Mouse (Mus musculus): ENCODE data around the gene Lefty1.
"Not testable (repeated sequence)": the region's sequence is repeated elsewhere in the genome, so short reads cannot be mapped to it uniquely, and the experiment has no call there.

Gene Lefty1

GRCm38 (mm10) chr1:180922273-180923048 is 12.4 kb upstream of the Lefty1 start:
- DNase-seq (ENCODE audit: low spot score), result no peak

GRCm38 (mm10) chr1:180924737-180925136 is 10.1 kb upstream of the Lefty1 start:
- DNase-seq (ENCODE audit: low spot score), result no peak

GRCm38 (mm10) chr1:180926286-180926685 is 8.5 kb upstream of the Lefty1 start:
- DNase-seq (ENCODE audit: low spot score), result no peak

DNA sequence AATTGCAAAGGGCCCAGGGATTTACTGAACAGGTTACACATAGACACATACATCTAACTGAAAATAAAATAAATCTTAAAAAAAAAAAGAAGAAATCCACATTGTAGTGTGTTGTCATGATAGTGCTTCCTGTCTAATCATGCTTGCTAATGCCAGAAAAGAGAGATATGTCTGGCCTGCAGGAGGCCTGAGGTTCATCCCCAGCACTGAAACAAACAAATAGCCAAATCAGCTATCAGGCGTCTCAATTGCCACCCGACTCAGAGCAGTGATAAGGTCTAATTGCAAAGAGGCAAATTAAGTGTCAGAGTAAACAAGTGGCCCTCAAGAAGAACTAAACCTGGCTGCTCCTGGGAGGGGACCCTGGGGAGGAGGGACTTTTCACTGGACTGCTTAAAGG is 5.2 kb upstream of the Lefty1 start:
- DNase-seq (ENCODE audit: low spot score), result no peak

DNA sequence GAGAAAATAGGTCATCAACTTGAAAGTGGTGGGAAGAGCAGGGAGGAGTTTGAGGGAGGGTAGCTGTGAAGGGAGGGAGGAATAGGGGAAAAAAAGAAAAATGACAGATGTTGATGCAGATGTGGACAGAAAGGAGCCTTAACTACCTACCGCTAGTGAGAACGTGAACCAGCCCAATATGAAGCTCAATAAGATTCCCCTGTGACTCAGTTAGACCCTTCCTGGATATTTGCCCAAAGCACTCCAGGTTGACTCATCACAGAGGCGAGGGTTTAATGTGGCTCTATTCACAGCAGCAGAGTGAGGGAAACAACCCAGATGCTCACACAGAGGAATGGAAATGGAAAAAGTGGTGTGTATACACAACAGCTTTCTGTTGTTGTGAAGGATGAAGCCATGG is 3.7 kb upstream of the Lefty1 start:
- no peak for DNase-seq (ENCODE audit: low spot score)

GRCm38 (mm10) chr1:180933659-180934058 is 1.2 kb upstream of the Lefty1 start:
- DNase-seq (ENCODE audit: low spot score), result no peak

GRCm38 (mm10) chr1:180936610-180937398 is 2.0 kb downstream of the Lefty1 start:
- not testable (repeated sequence) for DNase-seq (ENCODE audit: low spot score)

DNA sequence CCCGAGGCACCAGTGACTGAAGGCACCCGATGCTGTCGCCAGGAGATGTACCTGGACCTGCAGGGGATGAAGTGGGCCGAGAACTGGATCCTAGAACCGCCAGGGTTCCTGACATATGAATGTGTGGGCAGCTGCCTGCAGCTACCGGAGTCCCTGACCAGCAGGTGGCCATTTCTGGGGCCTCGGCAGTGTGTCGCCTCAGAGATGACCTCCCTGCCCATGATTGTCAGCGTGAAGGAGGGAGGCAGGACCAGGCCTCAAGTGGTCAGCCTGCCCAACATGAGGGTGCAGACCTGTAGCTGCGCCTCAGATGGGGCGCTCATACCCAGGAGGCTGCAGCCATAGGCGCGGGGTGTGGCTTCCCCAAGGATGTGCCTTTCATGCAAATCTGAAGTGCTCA is 2.8 kb downstream of the Lefty1 start:
- DNase-seq (ENCODE audit: low spot score), result not testable (repeated sequence)

DNA sequence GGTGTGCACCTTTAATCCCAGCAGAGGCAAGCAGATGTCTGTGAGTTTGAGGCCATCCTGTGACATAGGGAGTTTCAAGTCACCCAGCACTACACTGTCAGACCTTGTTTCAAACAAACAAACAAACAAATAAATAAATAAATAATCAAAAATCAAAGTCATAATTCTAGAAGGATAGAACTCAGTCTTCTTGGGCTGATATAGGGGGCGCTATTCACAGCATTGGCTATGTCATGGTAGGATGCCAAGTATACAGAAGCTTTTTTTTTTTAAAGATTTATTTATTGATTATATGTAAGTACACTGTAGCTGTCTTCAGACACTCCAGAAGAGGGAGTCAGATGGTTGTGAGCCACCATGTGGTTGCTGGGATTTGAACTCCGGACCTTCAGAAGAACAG is 4.0 kb downstream of the Lefty1 start:
- not testable (repeated sequence) for DNase-seq (ENCODE audit: low spot score)

- DNase-seq (ENCODE audit: low spot score), result no peak
These were observed 6.1 kb downstream of the Lefty1 start for GRCm38 (mm10) chr1:180940776-180941460.

DNA sequence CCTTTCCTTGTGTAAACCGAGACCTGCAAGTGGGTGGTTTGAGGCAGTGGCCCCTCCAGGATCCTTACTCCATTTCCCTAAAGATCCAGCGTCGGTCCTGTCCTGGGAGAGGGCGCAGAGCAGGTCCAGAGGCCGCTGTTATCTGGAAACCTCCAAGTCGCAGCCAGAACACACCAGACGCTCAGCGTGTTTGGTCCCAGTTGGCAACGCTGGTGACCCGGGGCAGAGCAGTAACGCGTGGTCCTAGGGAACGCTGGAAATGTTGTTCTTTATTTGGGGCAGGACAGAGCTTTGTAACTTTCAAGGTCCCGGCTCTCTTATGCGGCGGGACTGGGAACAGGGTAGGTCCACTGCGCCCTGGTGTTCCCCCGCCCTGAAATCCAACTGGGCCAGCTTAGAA is 6.9 kb downstream of the Lefty1 start:
- no peak for DNase-seq (ENCODE audit: low spot score)

GRCm38 (mm10) chr1:180942166-180943031 is 7.6 kb downstream of the Lefty1 start, which contains the start of gene Tmem63a:
Gene Tmem63a, plus strand, starts transcription at chr1:180942344.
- peak; percentile 36 for DNase-seq (ENCODE audit: low spot score)

GRCm38 (mm10) chr1:180943032-180943644 is 8.3 kb downstream of the Lefty1 start:
- no peak for DNase-seq (ENCODE audit: low spot score)

DNA sequence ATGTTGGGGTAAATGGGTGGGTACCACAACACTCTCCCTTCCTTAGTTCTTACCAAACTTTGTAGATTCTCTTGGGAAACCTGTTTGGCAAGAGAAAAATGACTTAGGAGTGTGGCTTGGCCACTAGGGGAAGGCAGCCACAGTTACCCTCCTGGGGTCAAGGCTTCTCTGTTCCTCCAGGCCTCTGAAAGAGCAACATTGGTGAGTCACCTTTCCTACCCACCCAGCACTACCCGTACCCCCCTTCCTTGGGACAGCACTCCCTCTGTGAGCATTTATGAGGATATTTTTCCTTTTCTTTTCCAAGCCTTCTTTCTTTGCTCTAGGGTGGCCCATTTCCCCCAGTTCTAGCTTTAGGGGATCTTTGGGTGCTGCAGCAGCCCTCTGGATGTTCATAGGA is 9.1 kb downstream of the Lefty1 start:
- no peak for DNase-seq (ENCODE audit: low spot score)

DNA sequence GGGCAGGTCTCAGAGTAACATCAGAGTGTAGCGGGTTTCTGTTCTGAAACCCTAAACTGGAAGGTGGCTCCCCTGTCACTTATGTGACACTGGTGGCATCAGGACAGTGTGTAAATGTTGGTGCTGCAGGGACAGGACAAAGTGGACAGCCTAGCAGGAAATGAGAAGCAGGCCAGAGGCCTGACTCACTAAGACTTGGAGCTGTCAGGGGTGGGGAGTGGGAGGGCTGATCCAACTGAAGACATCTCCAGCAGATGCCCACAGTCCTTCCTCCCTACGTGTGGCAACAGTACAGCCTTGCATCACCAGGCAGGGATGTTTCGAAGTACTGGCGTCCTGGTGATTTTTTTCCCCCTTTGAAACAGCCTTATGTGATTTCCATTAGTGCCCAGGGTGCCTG is 9.7 kb downstream of the Lefty1 start:
- no peak for DNase-seq (ENCODE audit: low spot score)

- DNase-seq (ENCODE audit: low spot score), result no peak
These were observed 10.5 kb downstream of the Lefty1 start for GRCm38 (mm10) chr1:180945001-180945980.

- no peak for DNase-seq (ENCODE audit: low spot score)
These were observed 11.6 kb downstream of the Lefty1 start for GRCm38 (mm10) chr1:180946448-180946847.

GRCm38 (mm10) chr1:180952085-180952746 is 17.4 kb downstream of the Lefty1 start:
- no peak for DNase-seq (ENCODE audit: low spot score)

GRCm38 (mm10) chr1:180952808-180953207 is 18.0 kb downstream of the Lefty1 start:
- no peak for DNase-seq (ENCODE audit: low spot score)

Data from urinary bladder, postnatal 10 days (tissue).